Mouse (Mus musculus): ENCODE data around the gene Tbck.

Gene Tbck

GRCm38 (mm10) chr3:132870079-132870478 is 186.1 kb downstream of the Tbck start:
- no peak for DNase-seq (ENCODE audit: low spot score)

GRCm38 (mm10) chr3:132871318-132871904 is 187.5 kb downstream of the Tbck start:
- no peak for DNase-seq (ENCODE audit: low spot score)

GRCm38 (mm10) chr3:132873251-132873650 is 189.3 kb downstream of the Tbck start:
- no peak for DNase-seq (ENCODE audit: low spot score)

- no peak for DNase-seq (ENCODE audit: low spot score)
These were observed 192.2 kb downstream of the Tbck start for GRCm38 (mm10) chr3:132876011-132876708.

- no peak for DNase-seq (ENCODE audit: low spot score)
These were observed 193.2 kb downstream of the Tbck start for GRCm38 (mm10) chr3:132876933-132877676.

GRCm38 (mm10) chr3:132880361-132880760 is 196.4 kb downstream of the Tbck start:
- no peak for DNase-seq (ENCODE audit: low spot score)

GRCm38 (mm10) chr3:132880826-132881225 is 196.9 kb downstream of the Tbck start:
- no peak for DNase-seq (ENCODE audit: low spot score)

GRCm38 (mm10) chr3:132883256-132883655 is 199.3 kb downstream of the Tbck start:
- DNase-seq (ENCODE audit: low spot score): no peak

- DNase-seq (ENCODE audit: low spot score): no peak
These were observed 200.5 kb downstream of the Tbck start for GRCm38 (mm10) chr3:132884459-132884858.

GRCm38 (mm10) chr3:132886419-132887050 is 202.6 kb downstream of the Tbck start:
- no peak for DNase-seq (ENCODE audit: low spot score)

- no peak for DNase-seq (ENCODE audit: low spot score)
These were observed 203.3 kb downstream of the Tbck start for GRCm38 (mm10) chr3:132887074-132887848.
